Mouse (Mus musculus) cortical plate, adult 2 months (tissue): ENCODE data around the gene Arhgef38.

Experiments used
- CTCF ChIP-seq: fragments of 200-500 bp; IDR thresholded peaks from 2 replicates; pipeline ENCODE4 v1.5.1; 2011; ENCODE audit warnings: mild to moderate bottlenecking, control low read depth, low read length; ENCODE audit not compliant: insufficient read depth; ENCODE audit errors: extremely low read depth
- POLR2A ChIP-seq: fragments of 200-500 bp; IDR thresholded peaks from 2 replicates; pipeline ENCODE4 v1.6.1; 2011; ENCODE audit warnings: mild to moderate bottlenecking, low read length, control low read depth; ENCODE audit not compliant: insufficient read depth; ENCODE audit errors: extremely low read depth

- TF ChIP-seq CTCF (no peak), POLR2A (no peak)
Observed at GRCm38 (mm10) chr3:133098909-133099308, 135.8 kb downstream of the Arhgef38 start.
